Mouse (Mus musculus) neural tube, embryonic 12.5 days (tissue): Measurements from ENCODE around the gene Olfr527. TPM values are rescaled to one million over a fixed set of nuclear protein-coding genes. Genes with fewer than 3 reads are reported as not detected.

Experiments
- polyA plus RNA-seq: library from polyadenylated mRNA; unstranded; fragments of >200 nt; fragmentation: Nextera tagmentation; extraction: Ambion mirVana; gene quantifications from 2 replicates; pipeline ENCODE4 v1.2.1, GENCODE M21; 2016

Gene Olfr527
- polyA plus RNA-seq, 1 experiment from 2014 or later: not detected

Other genes starting within 250 kb of the Olfr527 start
- gene Prap1, start 240.6 kb upstream of the Olfr527 start, polyA plus RNA-seq: not detected in 2 replicates
- 22.3 and 23.9 TPM in 2 replicates for gene Fuom, start 231.6 kb upstream of the Olfr527 start, polyA plus RNA-seq
- 13.1 and 13.2 TPM in 2 replicates for gene Paox, start 218.2 kb upstream of the Olfr527 start, polyA plus RNA-seq
- 136 and 139 TPM in 2 replicates for gene Echs1, start 217.5 kb upstream of the Olfr527 start, polyA plus RNA-seq
- gene Mtg1, start 196.5 kb upstream of the Olfr527 start, polyA plus RNA-seq: 24.2 and 26.0 TPM in 2 replicates
- 3.7 and 4.3 TPM in 2 replicates for gene Sprn, start 179.1 kb upstream of the Olfr527 start, polyA plus RNA-seq
- gene Olfr522, start 169.3 kb upstream of the Olfr527 start, polyA plus RNA-seq: not detected in 2 replicates
- not detected in 2 replicates for gene Olfr523, start 160.8 kb upstream of the Olfr527 start, polyA plus RNA-seq
- gene Olfr524, start 128.1 kb upstream of the Olfr527 start, polyA plus RNA-seq: not detected in 2 replicates
- gene Cd163l1, start 115.8 kb upstream of the Olfr527 start, polyA plus RNA-seq: not detected in 2 replicates
- not detected in 2 replicates for gene 5830411N06Rik, start 86.7 kb upstream of the Olfr527 start, polyA plus RNA-seq
- not detected in 2 replicates for gene Olfr525, start 13.2 kb upstream of the Olfr527 start, polyA plus RNA-seq
- not detected in 2 replicates for gene Olfr60, start 27.7 kb downstream of the Olfr527 start, polyA plus RNA-seq
- not detected in 2 replicates for gene Olfr530, start 42.3 kb downstream of the Olfr527 start, polyA plus RNA-seq
- not detected in 2 replicates for gene Olfr531, start 68.9 kb downstream of the Olfr527 start, polyA plus RNA-seq
- gene Olfr532, start 87.6 kb downstream of the Olfr527 start, polyA plus RNA-seq: not detected in 2 replicates
- gene Olfr533, start 129.4 kb downstream of the Olfr527 start, polyA plus RNA-seq: not detected in 2 replicates
- gene Olfr535, start 150.2 kb downstream of the Olfr527 start, polyA plus RNA-seq: not detected in 2 replicates
- gene Olfr536, start 173.4 kb downstream of the Olfr527 start, polyA plus RNA-seq: not detected in 2 replicates
- gene Olfr538, start 233.9 kb downstream of the Olfr527 start, polyA plus RNA-seq: not detected in 2 replicates